Mouse (Mus musculus): Measurements from ENCODE around the gene Atp9a. TPM values are rescaled to one million over a fixed set of nuclear protein-coding genes. Genes with fewer than 3 reads are reported as not detected.

Atp9a gene
- polyA plus RNA-seq, 1 experiment from 2014 or later: 30.4 TPM

DNA sequence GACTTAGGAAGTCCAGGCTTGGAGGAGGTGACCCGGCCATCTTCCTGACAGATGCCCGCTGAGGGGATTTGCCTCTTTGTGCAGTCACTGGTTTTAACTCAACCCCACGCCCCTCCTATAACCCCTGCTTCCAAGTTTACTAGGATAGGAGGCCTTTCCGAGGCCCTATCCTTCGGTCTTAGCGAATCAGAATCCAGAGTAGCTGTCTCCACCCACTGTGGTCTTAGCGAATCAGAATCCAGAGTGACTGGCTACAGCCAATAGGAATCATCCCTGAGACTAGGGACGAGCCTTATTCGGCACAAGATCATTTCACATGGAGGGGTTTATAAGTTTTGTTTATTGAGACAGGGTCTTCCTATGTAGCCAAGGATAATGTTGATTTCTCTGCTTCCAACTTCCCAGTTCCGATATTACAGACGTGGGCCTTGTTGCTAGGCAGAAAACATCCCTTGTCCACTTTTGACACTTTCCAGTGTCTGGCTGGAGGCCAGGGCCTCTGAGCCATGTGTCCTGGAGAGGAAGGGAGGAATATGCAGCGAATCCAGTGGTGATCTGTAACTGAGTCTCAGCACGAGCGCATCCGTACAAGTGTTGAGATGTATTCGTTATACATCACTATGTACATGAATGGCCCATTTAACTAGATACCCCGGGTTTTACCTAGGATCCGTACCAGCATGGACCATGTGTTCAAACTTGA is 127.9 kb downstream of the Atp9a start:
- H3K4me2 ChIP-seq (ENCODE audit: low read depth): no peak overlapping the region
- H3K4me3 ChIP-seq (ENCODE audit: low read depth, low read length): no peak overlapping the region
- H3K27me3 ChIP-seq (ENCODE audit: control insufficient read depth, insufficient read depth, low read length): no peaks in the 10 kb centered on the region
- H3K9ac ChIP-seq (ENCODE audit: low read length): no peak overlapping the region
- H3K27ac ChIP-seq (ENCODE audit: low read depth, low read length): no peak overlapping the region
- no peak for ATAC-seq (ENCODE audit: insufficient read depth, low FRiP score, low TSS enrichment)
- WGBS: 73% methylated on average over 18 of the region's 18 CpGs
- H3K9me3 ChIP-seq (ENCODE audit: control insufficient read depth, low read length): no peaks in the 10 kb centered on the region
- H3K4me1 ChIP-seq (ENCODE audit: control insufficient read depth, insufficient read depth, low read length): no peaks in the 10 kb centered on the region
- H3K36me3 ChIP-seq (ENCODE audit: control insufficient read depth, insufficient read depth, low read length): no peaks in the 10 kb centered on the region
- DNase-seq (ENCODE audit: low spot score): no peak

DNA sequence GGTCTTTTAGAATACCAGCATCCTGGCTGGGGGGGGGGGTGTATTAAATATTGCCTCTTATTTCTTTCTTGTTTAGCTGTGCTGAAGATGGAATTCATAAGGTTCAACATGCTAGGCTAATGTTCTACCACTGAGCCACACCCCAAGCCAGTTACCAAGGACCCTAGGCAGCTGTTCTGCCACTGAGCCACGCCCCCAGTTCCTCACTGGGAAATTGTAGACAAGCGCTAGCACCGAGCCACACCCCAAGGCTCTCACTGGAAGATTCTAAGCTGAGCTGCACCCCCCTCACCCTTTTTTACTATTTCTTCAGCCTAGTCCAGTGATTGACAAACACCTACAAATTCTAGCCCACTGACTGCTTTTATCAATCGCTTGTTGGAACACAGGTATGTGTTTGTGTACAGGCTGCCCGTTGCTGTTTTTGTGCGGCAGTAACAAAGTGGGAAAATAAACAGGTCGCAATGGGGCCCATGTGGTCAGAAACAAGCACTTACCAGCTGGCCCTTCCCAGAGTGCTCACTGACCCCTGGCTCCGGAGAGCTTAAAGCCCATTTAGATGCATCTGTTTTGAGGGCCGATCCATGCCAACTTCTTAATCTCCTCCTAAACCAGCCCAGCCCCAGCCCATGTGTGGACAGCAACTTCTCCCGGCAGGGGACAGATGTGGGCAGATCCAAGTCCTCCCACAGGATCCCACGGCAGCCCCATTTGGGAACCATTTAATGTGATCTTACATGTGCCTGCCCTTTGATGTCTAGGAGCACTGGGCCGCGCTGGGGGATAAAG is 128.9 kb downstream of the Atp9a start:
- no peaks in the 10 kb centered on the region for H3K4me1 ChIP-seq (ENCODE audit: control insufficient read depth, insufficient read depth, low read length)
- H3K9me3 ChIP-seq (ENCODE audit: control insufficient read depth, low read length): no peaks in the 10 kb centered on the region
- ATAC-seq (ENCODE audit: insufficient read depth, low FRiP score, low TSS enrichment): no peak
- no peaks in the 10 kb centered on the region for H3K27me3 ChIP-seq (ENCODE audit: control insufficient read depth, insufficient read depth, low read length)
- no peak overlapping the region for H3K4me2 ChIP-seq (ENCODE audit: low read depth)
- no peak overlapping the region for H3K4me3 ChIP-seq (ENCODE audit: low read depth, low read length)
- H3K9ac ChIP-seq (ENCODE audit: low read length): no peak overlapping the region
- no peaks in the 10 kb centered on the region for H3K36me3 ChIP-seq (ENCODE audit: control insufficient read depth, insufficient read depth, low read length)
- WGBS: 52% methylated on average over 13 of the region's 13 CpGs
- no peak for DNase-seq (ENCODE audit: low spot score)
- H3K27ac ChIP-seq (ENCODE audit: low read depth, low read length): no peak overlapping the region

DNA sequence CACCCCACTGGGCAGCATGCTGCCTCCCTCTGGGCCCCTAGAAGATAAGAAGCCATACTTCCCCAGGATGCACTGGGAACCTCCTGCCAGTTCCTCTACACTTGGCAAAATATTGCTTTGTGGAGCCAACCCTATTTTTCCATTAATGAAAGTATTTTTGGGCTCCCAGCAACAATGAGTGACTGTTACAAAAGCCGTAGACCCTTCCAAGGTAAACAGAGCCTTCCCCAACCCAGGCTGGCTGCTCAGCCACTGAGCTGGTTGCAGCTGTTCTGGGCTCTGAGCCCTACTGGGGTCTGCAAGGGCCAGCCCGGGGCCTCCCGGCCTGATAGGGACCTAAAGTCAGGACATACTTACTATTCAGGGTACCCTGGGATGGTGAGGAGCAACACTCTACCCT is 131.3 kb downstream of the Atp9a start:
- no peak overlapping the region for H3K4me3 ChIP-seq (ENCODE audit: low read depth, low read length)
- WGBS: 90% methylated on average over 3 of the region's 3 CpGs
- no peak for ATAC-seq (ENCODE audit: insufficient read depth, low FRiP score, low TSS enrichment)
- H3K9me3 ChIP-seq (ENCODE audit: control insufficient read depth, low read length): no peaks in the 10 kb centered on the region
- no peak overlapping the region for H3K27ac ChIP-seq (ENCODE audit: low read depth, low read length)
- H3K4me2 ChIP-seq (ENCODE audit: low read depth): no peak overlapping the region
- no peaks in the 10 kb centered on the region for H3K27me3 ChIP-seq (ENCODE audit: control insufficient read depth, insufficient read depth, low read length)
- no peak overlapping the region for H3K9ac ChIP-seq (ENCODE audit: low read length)
- no peaks in the 10 kb centered on the region for H3K36me3 ChIP-seq (ENCODE audit: control insufficient read depth, insufficient read depth, low read length)
- no peak for DNase-seq (ENCODE audit: low spot score)
- no peaks in the 10 kb centered on the region for H3K4me1 ChIP-seq (ENCODE audit: control insufficient read depth, insufficient read depth, low read length)

GRCm38 (mm10) chr2:168609653-168610248 is 132.5 kb downstream of the Atp9a start:
- ATAC-seq (ENCODE audit: insufficient read depth, low FRiP score, low TSS enrichment): no peak
- Histone ChIP-seq H3K9me3 (ENCODE audit: control insufficient read depth, low read length) (no peaks in the 10 kb centered on the region), H3K27ac (ENCODE audit: low read depth, low read length) (no peak overlapping the region), H3K4me2 (ENCODE audit: low read depth) (no peak overlapping the region), H3K36me3 (ENCODE audit: control insufficient read depth, insufficient read depth, low read length) (no peaks in the 10 kb centered on the region), H3K4me3 (ENCODE audit: low read depth, low read length) (no peak overlapping the region), H3K27me3 (ENCODE audit: control insufficient read depth, insufficient read depth, low read length) (no peaks in the 10 kb centered on the region), H3K9ac (ENCODE audit: low read length) (no peak overlapping the region), H3K4me1 (ENCODE audit: control insufficient read depth, insufficient read depth, low read length) (no peaks in the 10 kb centered on the region)
- no peak for DNase-seq (ENCODE audit: low spot score)
- 52% methylated on average over 6 of the region's 6 CpGs for WGBS

DNA sequence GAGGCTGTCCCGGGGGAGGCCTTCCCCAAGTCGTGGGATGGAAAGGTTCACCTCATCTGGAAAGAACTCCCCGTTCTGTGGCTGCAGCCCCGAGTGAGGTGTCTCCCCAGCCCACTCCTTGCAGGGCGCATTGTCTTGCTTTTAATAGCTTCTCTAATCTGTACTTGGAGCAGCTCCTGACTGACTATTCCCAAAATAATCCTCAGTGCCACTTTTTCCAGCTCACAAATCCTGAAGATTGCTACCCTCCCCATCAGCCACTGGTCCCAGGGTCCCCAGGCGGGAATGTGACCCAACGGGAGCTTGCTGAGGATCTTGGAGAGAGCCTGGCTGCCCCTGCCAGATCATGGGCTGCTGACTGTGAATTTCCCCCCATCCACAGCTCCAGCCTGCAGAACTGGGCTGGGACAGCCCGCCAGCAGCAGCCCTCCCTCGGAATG is 134.1 kb downstream of the Atp9a start:
- no peak overlapping the region for H3K27ac ChIP-seq (ENCODE audit: low read depth, low read length)
- ATAC-seq (ENCODE audit: insufficient read depth, low FRiP score, low TSS enrichment) (no peak), DNase-seq (ENCODE audit: low spot score) (no peak)
- H3K9me3 ChIP-seq (ENCODE audit: control insufficient read depth, low read length): no peaks in the 10 kb centered on the region
- H3K27me3 ChIP-seq (ENCODE audit: control insufficient read depth, insufficient read depth, low read length): peaks cover 5% of the 10 kb centered on the region
- no peak overlapping the region for H3K9ac ChIP-seq (ENCODE audit: low read length)
- no peaks in the 10 kb centered on the region for H3K4me1 ChIP-seq (ENCODE audit: control insufficient read depth, insufficient read depth, low read length)
- no peak overlapping the region for H3K4me2 ChIP-seq (ENCODE audit: low read depth)
- H3K4me3 ChIP-seq (ENCODE audit: low read depth, low read length): no peak overlapping the region
- no peaks in the 10 kb centered on the region for H3K36me3 ChIP-seq (ENCODE audit: control insufficient read depth, insufficient read depth, low read length)
- WGBS: 68% methylated on average over 9 of the region's 9 CpGs

- Histone ChIP-seq H3K9me3 (ENCODE audit: control insufficient read depth, low read length) (no peaks in the 10 kb centered on the region), H3K4me3 (ENCODE audit: low read depth, low read length) (no peak overlapping the region), H3K27ac (ENCODE audit: low read depth, low read length) (no peak overlapping the region), H3K36me3 (ENCODE audit: control insufficient read depth, insufficient read depth, low read length) (no peaks in the 10 kb centered on the region), H3K4me1 (ENCODE audit: control insufficient read depth, insufficient read depth, low read length) (0 out of 2 replicates have a peak, but pooled peaks cover 5% of the 10 kb centered on the region), H3K4me2 (ENCODE audit: low read depth) (no peak overlapping the region), H3K9ac (ENCODE audit: low read length) (no peak overlapping the region), H3K27me3 (ENCODE audit: control insufficient read depth, insufficient read depth, low read length) (peaks cover 37% of the 10 kb centered on the region)
- no peak for DNase-seq (ENCODE audit: low spot score)
- 22% methylated on average over 16 of the region's 16 CpGs for WGBS
- ATAC-seq (ENCODE audit: insufficient read depth, low FRiP score, low TSS enrichment): no peak
These were observed 137.5 kb downstream of the Atp9a start for GRCm38 (mm10) chr2:168604655-168605070.

DNA sequence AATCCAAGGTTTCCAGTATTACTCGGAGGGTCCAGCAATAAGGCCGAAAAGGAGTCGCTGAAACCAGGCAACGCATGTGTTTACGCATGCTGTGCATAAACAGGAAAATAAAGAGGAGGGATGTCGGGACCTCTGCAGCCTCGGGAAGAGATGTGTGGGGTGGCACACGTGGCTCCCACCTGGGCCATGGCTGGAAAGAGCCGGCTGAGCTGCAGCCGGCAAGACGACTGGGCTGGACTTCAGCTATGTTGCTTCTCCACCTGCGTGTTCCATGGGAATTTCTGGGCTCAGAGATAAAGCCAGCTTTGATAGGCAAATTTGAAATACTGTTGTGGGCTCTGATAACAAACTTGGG is 139.8 kb downstream of the Atp9a start:
- ATAC-seq (ENCODE audit: insufficient read depth, low FRiP score, low TSS enrichment): no peak
- 0 out of 2 replicates have a peak overlapping the region, but pooled peaks have one; percentile 87 for H3K4me2 ChIP-seq (ENCODE audit: low read depth)

GRCm38 (mm10) chr2:168601491-168602386 is 140.5 kb downstream of the Atp9a start, which contains the start of gene Nfatc2:
Nfatc2 (minus strand) TSS chr2:168601657.
- peaks cover 40% of the 10 kb centered on the region for H3K27me3 ChIP-seq (ENCODE audit: control insufficient read depth, insufficient read depth, low read length)

More for the DNA sequence above, 139.8 kb downstream of the Atp9a start:
- no peaks in the 10 kb centered on the region for H3K9me3 ChIP-seq (ENCODE audit: control insufficient read depth, low read length)
- no peak for DNase-seq (ENCODE audit: low spot score)
- WGBS: 26% methylated on average over 12 of the region's 12 CpGs
- H3K27me3 ChIP-seq (ENCODE audit: control insufficient read depth, insufficient read depth, low read length): peaks cover 40% of the 10 kb centered on the region
- no peaks in the 10 kb centered on the region for H3K36me3 ChIP-seq (ENCODE audit: control insufficient read depth, insufficient read depth, low read length)
- H3K9ac ChIP-seq (ENCODE audit: low read length): no peak overlapping the region
- H3K4me3 ChIP-seq (ENCODE audit: low read depth, low read length): no peak overlapping the region
- H3K27ac ChIP-seq (ENCODE audit: low read depth, low read length): no peak overlapping the region
- 0 out of 2 replicates have a peak, but pooled peaks cover 5% of the 10 kb centered on the region for H3K4me1 ChIP-seq (ENCODE audit: control insufficient read depth, insufficient read depth, low read length)

More at GRCm38 (mm10) chr2:168601491-168602386, 140.5 kb downstream of the Atp9a start, which contains the start of gene Nfatc2:
- ATAC-seq (ENCODE audit: insufficient read depth, low FRiP score, low TSS enrichment) (peak; percentile 55; the same call in 1 of the 2 replicates), DNase-seq (ENCODE audit: low spot score) (peak; percentile 76)
- H3K9me3 ChIP-seq (ENCODE audit: control insufficient read depth, low read length): no peaks in the 10 kb centered on the region
- H3K27ac ChIP-seq (ENCODE audit: low read depth, low read length): peak within 1 kb of the TSS; percentile 39; the same call in 1 of the 2 replicates
- H3K9ac ChIP-seq (ENCODE audit: low read length): peak within 1 kb of the TSS; percentile 52
- no peaks in the 10 kb centered on the region for H3K36me3 ChIP-seq (ENCODE audit: control insufficient read depth, insufficient read depth, low read length)
- WGBS: 2% methylated on average over 51 of the region's 56 CpGs
- peak within 1 kb of the TSS; percentile 46 for H3K4me3 ChIP-seq (ENCODE audit: low read depth, low read length)
- 0 out of 2 replicates have a peak, but pooled peaks cover 5% of the 10 kb centered on the region for H3K4me1 ChIP-seq (ENCODE audit: control insufficient read depth, insufficient read depth, low read length)
- peak within 1 kb of the TSS; percentile 87 for H3K4me2 ChIP-seq (ENCODE audit: low read depth)

Data from neural tube, embryonic 11.5 days (tissue).